Mouse (Mus musculus) naive thymus-derived CD4-positive, alpha-beta T cell, adult 2 months (primary cell): ENCODE results near the gene Akap6.
A peak's percentile ranks its signal among the peaks of the same experiment; 100 is the strongest.

Experiments used
- DNase-seq: peaks from one replicate; pipeline ENCODE4 v3.0.0-alpha.2; 2011; ENCODE audit warnings: low read depth

The Akap6 gene

DNA sequence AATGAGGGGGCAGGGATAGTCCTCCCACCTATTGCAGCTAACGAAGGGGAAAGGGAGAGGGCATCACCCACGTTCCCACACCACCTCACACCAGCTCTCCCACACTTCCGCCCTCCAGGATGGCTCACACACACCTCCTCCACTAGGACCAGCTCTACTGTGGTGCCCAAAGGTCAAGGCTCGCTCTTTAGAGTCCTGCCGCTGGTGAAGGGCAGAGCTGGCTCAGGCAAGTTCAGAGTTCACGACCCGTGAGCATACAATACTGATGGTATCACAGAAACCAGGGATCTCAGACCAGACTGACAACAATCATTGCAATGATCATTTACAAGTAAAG, 149.3 kb downstream of the Akap6 start:
- no peak for DNase-seq

DNA sequence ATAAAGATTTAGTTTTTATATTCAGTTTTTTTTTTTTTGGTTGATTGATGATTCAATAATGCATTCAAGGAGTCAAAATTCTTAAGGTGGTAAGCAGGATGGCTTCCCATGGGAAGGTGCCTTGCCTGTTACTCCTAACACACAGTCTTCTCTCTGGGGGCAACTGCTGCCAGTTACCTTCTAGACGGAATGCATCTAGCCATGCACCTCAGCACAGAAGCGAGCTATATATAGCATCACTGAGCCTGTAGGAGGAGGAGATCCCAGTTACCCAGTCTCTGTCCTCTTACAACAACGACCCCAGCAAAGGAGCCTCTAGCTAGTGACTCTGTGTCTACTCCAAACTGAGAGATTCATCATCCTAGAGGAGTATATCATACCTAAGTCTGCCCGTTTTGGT, 150.1 kb downstream of the Akap6 start:
- DNase-seq, result no peak

GRCm38 (mm10) chr12:52850332-52851036, 151.3 kb downstream of the Akap6 start:
- DNase-seq, result no peak

DNA sequence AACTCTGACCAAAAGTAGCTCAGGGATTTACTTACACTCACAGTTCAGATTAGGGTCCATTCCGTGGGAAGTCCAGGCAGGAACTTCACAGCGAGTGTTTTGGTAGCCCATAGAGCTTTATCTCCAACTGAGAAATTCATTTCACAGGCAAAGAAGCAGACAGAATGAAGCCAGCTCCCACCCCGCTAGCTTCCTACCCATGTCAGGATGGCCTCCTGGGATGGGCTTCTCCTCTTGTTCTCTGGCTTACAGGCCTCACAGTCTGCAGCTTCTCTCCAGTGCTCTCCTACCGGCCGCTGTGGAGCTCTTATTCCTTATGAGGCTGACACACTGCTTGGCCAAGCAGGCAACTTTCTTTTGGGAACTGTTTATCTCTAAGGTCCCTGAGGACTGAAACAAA, 152.0 kb downstream of the Akap6 start:
- no peak for DNase-seq

GRCm38 (mm10) chr12:52854236-52854679, 155.1 kb downstream of the Akap6 start:
- no peak for DNase-seq

DNA sequence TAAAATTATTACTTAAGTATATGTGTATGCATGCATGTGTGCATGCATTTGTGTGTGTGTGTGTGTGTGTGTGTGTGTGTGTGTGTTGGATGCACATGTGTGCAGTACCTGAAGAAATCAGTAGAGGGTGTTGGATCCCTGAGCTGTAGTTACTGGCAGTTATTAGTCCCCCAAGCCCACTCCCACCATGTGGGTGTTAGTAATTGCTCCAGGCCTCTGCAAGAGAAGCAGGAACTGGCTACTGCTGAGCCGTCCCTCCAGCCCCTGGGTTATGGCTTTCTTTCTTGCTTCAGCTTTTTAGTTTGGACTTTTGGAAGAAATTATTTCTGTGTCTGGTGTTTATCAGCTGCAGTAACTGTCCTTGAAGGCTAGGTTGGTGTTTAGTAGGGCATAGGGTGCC, 156.9 kb downstream of the Akap6 start:
- no peak for DNase-seq

DNA sequence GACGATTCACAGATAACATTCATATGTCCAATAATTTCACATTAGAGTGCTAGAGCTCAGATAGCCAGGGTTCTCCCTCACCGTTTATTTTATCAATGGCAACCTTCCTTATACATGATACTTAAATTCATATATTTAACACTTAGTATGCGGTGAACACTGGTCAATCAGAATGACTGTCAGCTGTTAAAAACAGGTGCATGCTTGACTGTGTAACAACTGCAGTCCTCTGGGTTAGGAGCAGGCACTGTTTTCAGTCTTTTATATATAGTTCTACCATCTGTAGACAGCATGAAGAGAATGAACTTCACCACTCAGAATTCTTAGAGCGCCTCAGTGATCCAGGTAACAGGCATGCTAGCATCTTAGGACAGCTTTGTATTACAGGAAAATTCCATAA, 158.1 kb downstream of the Akap6 start:
- DNase-seq, result no peak

DNA sequence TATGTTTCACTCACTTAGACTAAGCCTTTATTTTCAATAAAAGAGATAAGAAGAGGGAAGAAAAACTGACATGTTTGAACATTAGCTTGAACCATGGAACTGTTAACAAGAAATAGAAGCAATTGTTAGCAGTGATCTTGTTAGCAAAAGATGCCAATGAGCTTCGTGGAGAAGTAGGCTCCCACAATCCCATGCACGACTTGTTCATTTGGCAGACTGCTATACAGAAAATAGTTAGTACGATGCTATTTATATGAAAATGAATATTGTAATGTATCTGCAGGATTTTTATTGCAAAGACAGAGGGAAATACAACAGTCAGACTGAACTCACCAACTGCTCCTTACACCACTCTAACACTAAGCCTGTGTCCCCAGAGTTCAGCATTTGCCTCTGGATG, 162.7 kb downstream of the Akap6 start:
- DNase-seq, result no peak

DNA sequence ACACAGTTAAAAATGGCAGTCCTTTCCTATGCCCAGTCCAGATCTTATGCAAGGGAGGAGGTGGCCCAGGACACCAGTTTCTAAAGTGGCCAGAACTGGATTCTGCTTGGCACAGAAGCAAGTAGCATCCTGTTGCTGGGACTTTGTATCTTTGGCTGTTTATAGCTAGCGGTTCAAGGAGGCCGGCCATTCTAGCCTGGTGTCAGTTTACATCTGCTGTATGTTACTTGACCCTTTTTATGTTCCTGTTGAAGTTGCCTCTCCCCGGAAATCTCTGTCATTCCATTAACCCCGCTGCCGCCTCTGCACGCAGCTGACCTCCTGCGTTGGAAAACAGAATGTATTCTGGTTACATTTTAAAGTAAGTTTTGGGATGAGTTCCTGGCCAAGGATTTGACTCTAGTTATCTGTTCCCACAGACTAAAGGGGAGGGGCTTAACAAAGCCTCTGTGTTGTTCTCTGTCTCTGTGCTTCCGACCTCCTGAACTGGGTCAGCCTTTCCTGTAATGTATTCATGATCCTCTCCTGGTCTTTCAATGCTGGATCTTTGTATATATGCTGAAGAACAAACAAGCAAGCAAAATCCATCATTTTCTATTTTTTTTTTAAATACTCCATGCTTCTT, 168.9 kb downstream of the Akap6 start:
- DNase-seq, result no peak

GRCm38 (mm10) chr12:52871604-52872003, 172.4 kb downstream of the Akap6 start:
- no peak for DNase-seq

DNA sequence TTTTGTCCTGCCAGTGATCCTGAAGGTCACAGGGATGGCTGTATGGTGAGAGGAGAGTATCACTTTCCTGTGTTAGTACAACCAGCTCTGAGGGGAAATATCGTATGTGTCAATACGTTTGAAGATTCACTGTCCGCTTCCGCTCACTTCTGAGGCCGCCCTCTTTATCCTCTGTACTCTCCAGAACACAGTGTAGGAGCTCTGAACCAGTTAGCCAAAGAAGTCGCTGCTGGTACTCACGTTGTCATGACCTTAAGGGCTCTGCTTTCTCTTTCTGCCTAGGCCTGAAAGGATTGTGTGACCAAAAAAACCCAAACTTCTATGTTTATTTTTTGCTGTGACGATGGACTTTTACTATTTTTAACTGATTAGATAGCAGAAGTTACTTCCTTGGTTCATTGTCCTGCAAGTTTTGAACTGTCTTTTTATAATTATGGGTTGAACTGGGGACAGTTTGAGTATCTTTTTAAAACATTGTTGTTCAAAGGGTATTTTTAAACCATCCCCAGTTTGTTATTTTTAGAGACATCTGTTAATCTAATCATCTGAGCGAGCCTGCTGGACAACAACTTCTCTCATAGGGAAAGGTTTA, 175.2 kb downstream of the Akap6 start:
- DNase-seq, result no peak

DNA sequence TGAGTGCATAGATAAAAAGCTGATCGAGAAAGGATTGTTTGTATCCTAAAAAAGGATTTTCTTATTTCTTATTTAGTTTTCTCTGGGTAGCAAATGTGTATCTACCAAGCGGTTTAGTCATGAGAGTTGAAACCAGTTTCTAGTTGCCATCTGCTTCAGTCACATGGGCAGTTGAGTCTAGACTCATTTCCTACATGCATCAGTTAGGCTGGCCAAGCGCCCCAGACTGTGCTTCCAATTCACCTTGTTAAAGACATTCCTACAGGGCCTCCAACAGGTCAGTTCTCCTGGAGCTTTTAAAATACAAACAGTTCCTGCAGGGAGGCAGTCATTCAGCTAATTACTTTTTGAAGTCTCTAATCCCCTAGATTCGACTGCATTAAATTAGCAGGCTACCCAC, 176.9 kb downstream of the Akap6 start:
- no peak for DNase-seq

GRCm38 (mm10) chr12:52876978-52877769, 178.0 kb downstream of the Akap6 start:
- no peak for DNase-seq

DNA sequence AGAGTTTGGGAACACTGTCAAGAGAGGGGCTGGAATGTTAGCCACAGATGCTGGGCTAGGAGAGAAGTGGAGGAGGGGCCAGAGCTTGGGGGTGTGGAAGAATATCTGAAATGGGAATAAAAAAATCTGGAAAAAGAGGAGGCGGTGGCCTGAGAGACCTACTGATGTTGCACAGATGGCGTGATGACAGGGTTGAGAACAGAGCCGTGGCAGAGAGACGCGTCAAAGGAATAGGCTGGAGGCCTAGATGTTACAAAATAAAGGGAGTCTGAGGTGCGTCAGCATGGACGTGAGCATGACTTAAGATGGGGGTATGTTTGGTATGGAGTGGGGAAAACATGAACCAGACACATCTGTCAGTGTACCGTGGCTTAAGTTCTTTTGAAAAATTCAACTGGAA, 180.1 kb downstream of the Akap6 start:
- no peak for DNase-seq

- DNase-seq, result no peak
Measured at GRCm38 (mm10) chr12:52892519-52892918, 193.3 kb downstream of the Akap6 start.

DNA sequence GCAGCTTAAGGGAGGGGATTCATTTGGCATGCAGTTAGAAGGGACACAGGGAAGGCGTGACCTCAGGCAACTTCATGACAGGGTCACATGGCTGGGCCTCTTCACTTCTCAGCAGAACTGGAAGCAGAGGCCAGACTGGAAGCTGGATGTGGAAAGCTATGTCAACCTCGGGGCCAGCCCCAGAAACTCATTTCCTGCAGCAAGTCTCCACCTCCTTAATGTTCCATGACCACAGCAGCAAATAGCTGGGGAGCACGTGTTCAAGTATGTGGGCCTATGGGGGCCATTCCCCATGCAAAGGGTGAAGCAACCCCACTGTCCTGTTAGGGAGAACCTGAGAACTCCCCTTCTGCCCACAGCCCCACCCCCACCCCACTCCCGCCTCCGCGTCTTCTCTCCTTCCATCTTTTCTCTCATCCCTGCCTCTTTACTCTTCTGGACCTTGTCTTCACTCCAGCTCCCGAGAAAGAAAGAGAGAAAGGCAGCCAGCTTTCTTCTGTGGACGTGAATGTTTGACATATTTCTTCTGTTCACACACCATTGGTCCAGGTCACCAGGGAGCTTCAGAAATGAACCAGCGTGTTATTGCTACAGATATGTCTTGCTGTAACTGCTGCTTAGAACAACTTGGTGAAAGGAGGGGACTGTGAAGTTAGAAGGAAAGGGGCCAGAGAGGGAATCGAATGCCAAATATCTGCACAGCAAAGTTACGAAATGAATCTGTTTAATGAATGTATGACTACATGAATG, 194.6 kb downstream of the Akap6 start:
- DNase-seq, result no peak

DNA sequence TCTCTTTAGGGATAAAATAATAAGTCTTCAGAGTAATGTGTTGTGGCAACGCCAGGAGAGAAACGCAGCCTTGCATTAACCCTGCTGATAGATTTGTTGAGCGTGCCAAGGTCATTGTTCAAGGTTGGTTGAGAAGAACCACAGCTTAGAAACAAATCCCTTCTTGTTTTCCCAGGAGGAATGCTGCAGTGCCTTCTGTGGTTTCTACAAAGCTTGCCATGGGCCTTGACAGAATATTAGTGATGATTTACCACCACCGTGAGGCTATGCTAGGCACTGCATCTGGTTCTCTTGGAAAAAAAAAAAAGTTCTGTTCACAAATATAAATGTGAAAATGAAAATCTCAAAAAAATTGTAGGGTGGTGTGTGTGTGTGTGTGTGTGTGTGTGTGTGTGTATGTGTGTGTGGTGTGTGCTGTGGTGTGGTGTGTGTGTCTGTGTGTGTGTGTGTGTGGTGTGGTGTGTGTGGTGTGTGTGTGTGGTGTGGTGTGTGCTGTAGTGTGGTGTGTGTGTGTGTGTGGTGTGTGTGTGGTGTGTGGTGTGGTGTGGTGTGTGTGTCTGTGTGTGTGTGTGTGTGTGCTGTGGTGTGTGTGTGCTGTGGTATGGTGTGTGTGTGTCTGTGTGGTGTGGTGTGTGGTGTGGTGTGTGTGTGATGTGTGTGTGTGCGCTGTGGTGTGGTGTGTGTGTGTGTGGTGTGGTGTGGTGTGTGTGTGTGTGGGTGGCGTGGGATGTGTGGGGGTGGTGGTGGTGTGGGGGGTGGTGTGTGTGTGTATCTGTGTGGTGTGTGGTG, 196.7 kb downstream of the Akap6 start:
- peak; percentile 48 for DNase-seq

- DNase-seq, result no peak
Measured at GRCm38 (mm10) chr12:52896785-52897184, 197.6 kb downstream of the Akap6 start.

GRCm38 (mm10) chr12:52898130-52898529, 198.9 kb downstream of the Akap6 start:
- DNase-seq, result no peak

DNA sequence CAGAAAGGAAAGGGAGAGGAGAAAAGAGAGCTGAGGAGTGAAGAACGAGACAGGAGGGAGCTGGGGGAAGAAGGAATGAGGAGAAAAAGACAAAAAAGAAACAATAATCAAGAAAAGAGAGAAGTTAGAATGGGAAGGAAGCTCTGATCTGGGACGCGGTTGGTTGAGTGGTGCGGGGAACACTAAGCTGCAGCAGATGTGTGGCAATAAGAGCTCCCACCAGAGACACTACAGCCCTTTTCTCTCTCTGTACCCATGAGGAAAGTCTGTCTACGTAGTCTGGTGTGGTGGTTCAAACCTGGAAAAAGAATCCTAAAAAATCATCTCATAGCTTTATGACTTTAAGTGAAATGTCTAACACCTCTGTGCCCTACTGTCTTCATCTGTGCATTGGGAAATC, 204.9 kb downstream of the Akap6 start:
- DNase-seq, result no peak

GRCm38 (mm10) chr12:52908448-52909066, 209.4 kb downstream of the Akap6 start:
- no peak for DNase-seq
